Mouse (Mus musculus): ENCODE data around the gene Spag5. TPM values are rescaled to one million over a fixed set of nuclear protein-coding genes. Genes with fewer than 3 reads are reported as not detected.

Spag5 gene
- polyA plus RNA-seq, 1 experiment = 7.5 TPM

DNA sequence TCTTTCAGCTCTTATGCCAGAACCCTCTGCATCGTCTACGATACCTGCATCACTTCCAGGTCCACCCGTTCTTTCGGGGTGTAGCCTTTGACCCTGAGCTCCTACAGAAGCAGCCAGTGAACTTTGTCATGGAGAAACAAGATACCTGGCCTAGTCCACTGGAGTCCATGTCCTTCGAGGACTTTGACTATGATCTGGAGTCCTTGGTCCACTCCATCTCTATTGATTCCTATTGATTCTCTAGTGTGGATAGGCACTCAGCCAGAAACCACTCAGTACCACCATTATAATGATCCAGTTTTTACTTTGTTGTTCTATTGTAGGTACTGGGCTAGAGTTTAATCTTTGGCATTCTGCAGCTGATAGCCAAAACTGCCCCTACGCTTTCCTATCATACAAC, 6.7 kb upstream of the Spag5 start:
- Histone ChIP-seq H3K4me3 (ENCODE audit: low read depth, low read length) (no peak overlapping the region), H3K27me3 (ENCODE audit: control insufficient read depth, insufficient read depth, low read length) (no peaks in the 10 kb centered on the region), H3K27ac (ENCODE audit: insufficient read depth, low read depth, low read length) (no peak overlapping the region; the same call in 1 of the 2 replicates), H3K36me3 (ENCODE audit: control insufficient read depth, insufficient read depth, low read length) (peaks cover 17% of the 10 kb centered on the region), H3K4me1 (ENCODE audit: control insufficient read depth, insufficient read depth, insufficient read length, low read length) (peaks cover 3% of the 10 kb centered on the region; the same call in 1 of the 2 replicates)
- TF ChIP-seq POLR2A (IDR thresholded peaks at IDR 0.05; ENCODE audit: low read depth, low read length) (no peak), CTCF (IDR thresholded peaks at IDR 0.05; ENCODE audit: extremely low read depth, insufficient read length, insufficient replicate concordance, low read depth, low read length) (no peak)
- 65% methylated on average over 6 of the region's 6 CpGs for WGBS

DNA sequence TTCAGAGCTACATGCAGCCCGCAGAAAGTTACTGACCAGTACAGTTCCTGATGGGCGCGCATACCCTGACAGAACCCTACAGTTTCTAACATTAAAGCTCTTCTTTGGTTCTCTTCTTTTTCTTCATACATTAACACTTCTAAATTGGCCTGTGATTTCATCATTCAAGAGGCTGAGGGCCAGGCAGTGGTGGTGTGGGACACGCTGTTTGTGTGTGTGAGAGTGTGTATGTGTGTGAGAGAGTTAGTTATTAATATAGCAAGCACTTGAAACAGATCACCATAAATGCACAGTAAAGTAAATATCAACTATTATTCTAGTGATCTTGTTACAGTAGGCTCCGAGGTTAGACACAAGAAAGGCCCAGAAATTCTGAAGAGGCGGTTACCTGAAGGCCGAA, 412 bp upstream of the Spag5 start:
- Histone ChIP-seq H3K27ac (ENCODE audit: insufficient read depth, low read depth, low read length) (no peak overlapping the region), H3K4me1 (ENCODE audit: control insufficient read depth, insufficient read depth, insufficient read length, low read length) (peaks cover 2% of the 10 kb centered on the region; the same call in 1 of the 2 replicates), H3K4me3 (ENCODE audit: low read depth, low read length) (peak overlapping the region; percentile 80), H3K27me3 (ENCODE audit: control insufficient read depth, insufficient read depth, low read length) (no peaks in the 10 kb centered on the region), H3K36me3 (ENCODE audit: control insufficient read depth, insufficient read depth, low read length) (peaks cover 4% of the 10 kb centered on the region; the same call in 1 of the 2 replicates)
- WGBS = 63% methylated on average over 7 of the region's 7 CpGs
- TF ChIP-seq POLR2A (IDR thresholded peaks at IDR 0.05; ENCODE audit: low read depth, low read length) (no peak), CTCF (IDR thresholded peaks at IDR 0.05; ENCODE audit: extremely low read depth, insufficient read length, insufficient replicate concordance, low read depth, low read length) (no peak)

- TF ChIP-seq CTCF (IDR thresholded peaks at IDR 0.05; ENCODE audit: extremely low read depth, insufficient read length, insufficient replicate concordance, low read depth, low read length) (no peak), POLR2A (IDR thresholded peaks at IDR 0.05; ENCODE audit: low read depth, low read length) (no peak)
- H3K27ac ChIP-seq (ENCODE audit: insufficient read depth, low read depth, low read length) = no peak overlapping the region
- H3K27me3 ChIP-seq (ENCODE audit: control insufficient read depth, insufficient read depth, low read length) = no peaks in the 10 kb centered on the region
- 91% methylated on average over 4 of the region's 4 CpGs for WGBS
- H3K4me1 ChIP-seq (ENCODE audit: control insufficient read depth, insufficient read depth, insufficient read length, low read length) = peaks cover 2% of the 10 kb centered on the region; the same call in 1 of the 2 replicates
- peaks cover 6% of the 10 kb centered on the region for H3K36me3 ChIP-seq (ENCODE audit: control insufficient read depth, insufficient read depth, low read length)
- no peak overlapping the region for H3K4me3 ChIP-seq (ENCODE audit: low read depth, low read length)
Measured at GRCm38 (mm10) chr11:78305272-78305671, 3.9 kb downstream of the Spag5 start.

GRCm38 (mm10) chr11:78310861-78311511, 9.7 kb downstream of the Spag5 start:
- H3K4me1 ChIP-seq (ENCODE audit: control insufficient read depth, insufficient read depth, insufficient read length, low read length) = no peaks in the 10 kb centered on the region
- no peak overlapping the region for H3K4me3 ChIP-seq (ENCODE audit: low read depth, low read length)
- peaks cover 11% of the 10 kb centered on the region for H3K36me3 ChIP-seq (ENCODE audit: control insufficient read depth, insufficient read depth, low read length)
- no peaks in the 10 kb centered on the region for H3K27me3 ChIP-seq (ENCODE audit: control insufficient read depth, insufficient read depth, low read length)
- WGBS = 92% methylated on average over 8 of the region's 8 CpGs
- no peak for TF ChIP-seq POLR2A (IDR thresholded peaks at IDR 0.05; ENCODE audit: low read depth, low read length)
- no peak for TF ChIP-seq CTCF (IDR thresholded peaks at IDR 0.05; ENCODE audit: extremely low read depth, insufficient read length, insufficient replicate concordance, low read depth, low read length)
- H3K27ac ChIP-seq (ENCODE audit: insufficient read depth, low read depth, low read length) = no peak overlapping the region

DNA sequence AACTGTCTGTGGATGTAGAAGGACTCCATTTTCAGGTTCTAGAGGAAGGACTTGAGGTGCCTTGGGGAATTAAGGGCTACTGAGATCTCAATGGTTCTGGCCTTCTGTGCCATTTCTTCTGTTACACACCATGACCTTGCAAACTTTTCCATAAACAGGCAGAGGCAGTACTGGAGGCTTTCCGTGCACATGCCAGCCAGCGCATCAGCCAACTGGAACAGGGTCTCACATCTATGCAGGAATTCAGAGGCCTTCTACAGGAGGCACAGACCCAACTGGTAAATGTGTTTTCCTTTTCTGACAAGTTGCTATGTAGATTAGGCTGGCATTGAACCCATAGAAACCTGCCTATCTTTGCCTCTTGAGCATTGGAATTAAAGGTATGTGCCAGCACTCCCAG, 12.3 kb downstream of the Spag5 start:
- 100% methylated on average over 2 of the region's 2 CpGs for WGBS
- Histone ChIP-seq H3K36me3 (ENCODE audit: control insufficient read depth, insufficient read depth, low read length) (peaks cover 17% of the 10 kb centered on the region), H3K4me3 (ENCODE audit: low read depth, low read length) (no peak overlapping the region), H3K4me1 (ENCODE audit: control insufficient read depth, insufficient read depth, insufficient read length, low read length) (no peaks in the 10 kb centered on the region), H3K27me3 (ENCODE audit: control insufficient read depth, insufficient read depth, low read length) (no peaks in the 10 kb centered on the region), H3K27ac (ENCODE audit: insufficient read depth, low read depth, low read length) (no peak overlapping the region)
- TF ChIP-seq CTCF (IDR thresholded peaks at IDR 0.05; ENCODE audit: extremely low read depth, insufficient read length, insufficient replicate concordance, low read depth, low read length) (no peak), POLR2A (IDR thresholded peaks at IDR 0.05; ENCODE audit: low read depth, low read length) (no peak)

- 91% methylated on average over 2 of the region's 2 CpGs for WGBS
- H3K27me3 ChIP-seq (ENCODE audit: control insufficient read depth, insufficient read depth, low read length) = no peaks in the 10 kb centered on the region
- no peak overlapping the region for H3K4me3 ChIP-seq (ENCODE audit: low read depth, low read length)
- peaks cover 3% of the 10 kb centered on the region; the same call in 1 of the 2 replicates for H3K4me1 ChIP-seq (ENCODE audit: control insufficient read depth, insufficient read depth, insufficient read length, low read length)
- H3K36me3 ChIP-seq (ENCODE audit: control insufficient read depth, insufficient read depth, low read length) = peaks cover 20% of the 10 kb centered on the region
- H3K27ac ChIP-seq (ENCODE audit: insufficient read depth, low read depth, low read length) = no peak overlapping the region
- TF ChIP-seq CTCF (IDR thresholded peaks at IDR 0.05; ENCODE audit: extremely low read depth, insufficient read length, insufficient replicate concordance, low read depth, low read length) = no peak
- no peak for TF ChIP-seq POLR2A (IDR thresholded peaks at IDR 0.05; ENCODE audit: low read depth, low read length)
Measured at GRCm38 (mm10) chr11:78318411-78318810, 17.1 kb downstream of the Spag5 start.

- H3K4me1 ChIP-seq (ENCODE audit: control insufficient read depth, insufficient read depth, insufficient read length, low read length) = peaks cover 6% of the 10 kb centered on the region; the same call in 1 of the 2 replicates
- peak overlapping the region; percentile 6; the same call in 1 of the 2 replicates for H3K27ac ChIP-seq (ENCODE audit: insufficient read depth, low read depth, low read length)
- TF ChIP-seq CTCF (IDR thresholded peaks at IDR 0.05; ENCODE audit: extremely low read depth, insufficient read length, insufficient replicate concordance, low read depth, low read length) (no peak), POLR2A (IDR thresholded peaks at IDR 0.05; ENCODE audit: low read depth, low read length) (no peak)
- H3K27me3 ChIP-seq (ENCODE audit: control insufficient read depth, insufficient read depth, low read length) = no peaks in the 10 kb centered on the region
- peaks cover 9% of the 10 kb centered on the region for H3K36me3 ChIP-seq (ENCODE audit: control insufficient read depth, insufficient read depth, low read length)
- H3K4me3 ChIP-seq (ENCODE audit: low read depth, low read length) = no peak overlapping the region
- WGBS = 49% methylated on average over 2 of the region's 2 CpGs
Measured at GRCm38 (mm10) chr11:78322076-78322831, 20.9 kb downstream of the Spag5 start.

All from small intestine, adult 2 months (tissue).